Mouse (Mus musculus): Measurements from ENCODE around the gene Shcbp1. TPM values are rescaled to one million over a fixed set of nuclear protein-coding genes. Genes with fewer than 3 reads are reported as not detected.
"Not testable (repeated sequence)": the region's sequence is repeated elsewhere in the genome, so short reads cannot be mapped to it uniquely, and the experiment has no call there.

Gene Shcbp1
- 1 to 10 TPM in 1 of 2 experiments, under 1 TPM in 1; 0.50 to 1.2 TPM for total RNA-seq (2021)

DNA sequence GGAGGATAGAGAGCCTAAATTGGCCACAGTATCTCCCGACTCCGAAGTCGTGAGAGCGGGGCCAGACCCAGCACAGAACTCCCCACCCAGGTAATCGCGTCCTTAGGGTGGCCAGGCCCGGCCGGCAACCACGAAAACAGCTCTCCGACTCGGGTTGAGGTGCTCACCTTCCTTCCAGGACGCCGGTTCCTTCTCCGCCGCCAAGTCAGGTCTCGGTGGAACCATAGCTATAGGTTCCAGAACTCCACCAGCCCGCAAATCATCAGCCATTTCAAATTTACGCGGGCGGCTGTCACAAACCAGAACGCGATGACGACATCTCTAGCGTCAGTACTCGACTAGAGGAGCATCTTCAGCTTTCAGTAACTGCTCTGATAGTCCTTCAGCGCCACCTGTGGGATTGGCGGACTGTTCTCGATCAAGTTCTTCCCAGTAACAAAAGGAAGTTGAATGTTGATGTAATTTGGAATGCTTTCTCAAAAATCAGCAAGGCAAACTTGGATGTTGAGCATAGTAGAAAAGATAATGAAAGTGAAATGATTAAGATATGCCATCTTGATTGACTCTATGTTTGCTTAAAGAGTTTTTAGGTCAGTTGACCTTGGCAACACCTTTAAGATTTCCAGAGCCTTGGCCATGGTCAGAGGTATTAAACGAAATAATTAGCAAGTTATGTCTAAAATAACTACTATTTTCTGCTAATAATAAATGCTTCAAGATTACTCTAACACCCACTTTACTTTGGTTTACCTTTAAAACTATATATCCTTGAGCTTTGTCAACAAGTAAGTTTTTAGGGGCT, at the start of gene Shcbp1:
Gene Shcbp1 (minus strand): TSS at position 314 of the 802 bp plus-strand sequence.
- intact Hi-C loops (cut with DNase I), result loop anchor here (5.0 kb wide), 1 partner anchor 102 kb away; no protein-coding TSS in a partner anchor
- peak; percentile 89 to 96 for DNase-seq (ENCODE audit: low spot score in 2 of 2)

DNA sequence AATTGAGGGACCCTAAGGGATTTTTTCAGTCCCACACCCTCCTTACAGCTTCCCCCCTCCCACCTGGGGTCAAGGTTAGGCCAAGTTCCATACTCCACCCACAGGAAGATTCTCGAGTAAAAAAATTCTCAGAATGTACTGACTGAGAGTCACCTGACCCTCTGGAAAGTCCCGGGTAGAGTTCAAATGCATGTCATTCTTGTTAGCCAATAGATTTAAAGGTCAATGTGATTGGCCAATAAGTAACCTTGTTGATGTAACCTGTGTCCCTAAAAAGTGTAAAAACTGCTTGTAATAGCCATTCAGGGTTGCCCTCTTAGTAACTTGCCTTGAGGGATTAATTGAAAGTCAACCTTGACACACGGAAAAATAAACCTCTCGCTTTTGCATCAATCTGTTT, 29.5 kb upstream of the Shcbp1 start:
- no peak for DNase-seq (ENCODE audit: low spot score in 2 of 2)

DNA sequence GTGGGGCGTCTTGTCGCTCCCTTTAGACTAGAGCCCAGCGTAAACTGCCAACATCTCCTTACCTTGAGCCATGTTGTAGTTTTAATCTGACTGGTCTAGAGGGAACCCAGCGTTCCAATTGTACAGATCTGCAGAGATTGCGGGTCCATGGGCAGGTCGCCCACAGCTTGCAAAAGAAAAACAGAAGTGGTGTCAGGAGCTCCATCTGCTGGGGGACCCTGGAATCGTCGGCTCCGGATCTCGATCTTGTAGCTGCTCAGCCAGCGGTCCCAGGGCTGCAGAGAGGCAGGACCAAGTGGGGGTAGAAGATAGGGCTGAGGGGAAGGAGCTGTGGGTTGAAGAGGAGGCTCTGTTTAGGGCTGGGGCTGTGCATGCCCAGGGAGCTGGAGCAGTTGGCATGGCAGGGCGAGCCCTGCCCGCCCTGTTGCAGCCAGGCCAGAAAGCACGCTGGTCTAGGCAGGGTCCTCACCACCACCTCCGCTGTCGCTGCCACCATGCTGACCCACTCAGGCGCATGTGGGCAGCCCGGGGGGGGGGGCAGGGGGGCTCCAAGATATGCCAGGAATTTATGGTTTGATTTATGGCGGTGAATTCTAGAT, 21.3 kb upstream of the Shcbp1 start:
- DNase-seq (ENCODE audit: low spot score in 2 of 2), result peak; percentile 4 to 41
- intact Hi-C loops (cut with DNase I), result no loop called here

More for the DNA sequence above, 29.5 kb upstream of the Shcbp1 start:
- intact Hi-C loops (cut with DNase I), result no loop called here

DNA sequence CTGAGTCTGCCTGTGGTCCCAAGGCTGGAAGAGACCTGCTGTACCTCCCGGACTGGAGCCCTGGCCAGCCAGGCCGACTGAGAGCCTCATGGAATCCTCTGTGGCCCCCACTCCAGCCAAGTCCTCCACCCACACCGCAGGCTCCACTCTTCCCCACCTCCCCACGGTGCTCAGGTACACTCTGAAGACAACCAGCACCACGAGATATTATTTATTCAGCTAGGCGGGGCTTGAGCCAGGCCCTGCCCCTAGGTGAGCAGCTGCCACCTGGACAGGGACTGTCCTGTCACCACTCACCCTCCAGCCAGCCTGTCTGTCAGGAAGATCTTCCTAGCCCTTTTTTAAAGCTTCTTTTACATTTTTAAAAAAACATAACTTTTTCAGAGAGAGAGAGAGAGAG, 1.1 kb downstream of the Shcbp1 start:
- intact Hi-C loops (cut with DNase I), result loop anchor here (5.0 kb wide), 1 partner anchor 101 kb away; no protein-coding TSS in a partner anchor

DNA sequence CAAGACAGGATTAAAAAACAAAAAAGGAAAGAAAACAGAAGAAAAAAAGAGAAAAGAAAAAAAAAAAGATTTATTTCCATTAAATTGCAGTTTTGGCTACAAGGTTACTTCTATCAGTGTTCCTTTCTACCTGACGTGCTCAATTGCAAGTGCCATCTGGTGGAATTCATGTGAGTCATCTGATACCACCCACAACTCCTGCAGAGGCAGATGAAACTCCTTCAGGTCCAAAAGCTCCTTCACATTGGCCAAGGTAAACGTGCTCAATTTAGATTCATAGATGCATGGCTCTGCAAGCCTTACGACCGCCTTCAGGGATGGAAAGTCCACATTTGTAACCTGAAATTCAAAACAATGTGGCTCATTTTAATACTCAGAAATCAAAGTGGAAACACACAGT, 14.6 kb downstream of the Shcbp1 start:
- DNase-seq (ENCODE audit: low spot score in 2 of 2), result peak; percentile 27 to 87
- intact Hi-C loops (cut with DNase I), result no loop called here

More for the DNA sequence above, 1.1 kb downstream of the Shcbp1 start:
- no peak for DNase-seq (ENCODE audit: low spot score in 2 of 2)

DNA sequence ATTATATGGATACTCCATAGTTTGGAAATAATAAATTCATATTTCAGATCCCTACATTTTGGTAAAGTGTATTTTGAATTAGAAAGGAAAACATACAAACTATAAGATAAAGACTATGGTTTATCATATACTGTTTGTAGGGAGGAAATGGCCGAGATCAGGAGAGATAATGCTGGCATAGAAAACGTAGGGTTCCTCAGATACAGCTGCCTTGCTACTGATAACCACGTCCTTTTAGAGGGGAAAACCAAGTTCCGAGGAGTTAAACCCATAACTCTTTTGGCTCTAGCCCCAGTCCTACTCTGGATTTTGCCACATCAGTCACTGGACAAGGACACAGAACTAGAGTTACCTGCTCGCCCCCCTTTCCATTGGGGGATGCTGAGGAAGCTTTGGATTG, 26.3 kb downstream of the Shcbp1 start:
- intact Hi-C loops (cut with DNase I), result no loop called here
- no peak for DNase-seq (ENCODE audit: low spot score in 2 of 2)

DNA sequence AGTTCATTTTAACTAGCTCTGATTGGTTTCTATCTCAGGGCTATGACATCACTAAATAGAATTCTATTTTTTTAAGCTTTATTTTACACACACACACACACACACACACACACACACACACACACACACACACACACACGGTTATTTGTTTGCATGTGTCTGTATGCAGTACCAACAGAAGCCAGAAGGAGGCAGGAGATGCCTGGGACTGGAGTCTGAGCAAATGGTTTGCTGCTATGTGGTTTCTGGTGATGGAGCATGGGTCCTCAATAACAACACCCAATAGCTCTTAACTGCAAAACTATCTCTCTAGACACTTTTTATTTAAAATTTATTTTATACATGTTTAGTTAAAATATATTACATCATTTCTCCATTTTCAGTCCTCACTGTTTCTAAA, 48.4 kb downstream of the Shcbp1 start:
- intact Hi-C loops (cut with DNase I), result no loop called here
- no peak for DNase-seq (ENCODE audit: low spot score in 2 of 2)

DNA sequence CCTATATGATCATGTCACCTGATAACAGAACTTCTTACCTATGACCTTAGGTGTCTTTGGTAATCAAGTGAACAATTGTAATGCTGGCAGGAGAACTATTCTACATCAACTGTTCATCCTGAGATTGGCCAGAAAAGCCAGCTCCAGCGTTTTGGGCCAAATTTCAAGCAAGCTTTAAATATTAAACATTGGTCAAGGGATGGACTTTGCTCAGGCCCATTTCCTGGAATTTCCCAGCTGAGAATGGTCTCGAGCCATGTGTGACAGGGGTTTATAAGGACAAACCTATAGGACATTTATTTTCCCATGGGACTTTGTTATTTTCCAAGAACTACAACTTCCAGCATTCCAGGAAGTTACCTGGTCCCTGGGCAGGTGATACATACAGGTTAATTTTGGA, 63.8 kb downstream of the Shcbp1 start:
- DNase-seq (ENCODE audit: low spot score in 2 of 2), result no peak
- intact Hi-C loops (cut with DNase I), result no loop called here

DNA sequence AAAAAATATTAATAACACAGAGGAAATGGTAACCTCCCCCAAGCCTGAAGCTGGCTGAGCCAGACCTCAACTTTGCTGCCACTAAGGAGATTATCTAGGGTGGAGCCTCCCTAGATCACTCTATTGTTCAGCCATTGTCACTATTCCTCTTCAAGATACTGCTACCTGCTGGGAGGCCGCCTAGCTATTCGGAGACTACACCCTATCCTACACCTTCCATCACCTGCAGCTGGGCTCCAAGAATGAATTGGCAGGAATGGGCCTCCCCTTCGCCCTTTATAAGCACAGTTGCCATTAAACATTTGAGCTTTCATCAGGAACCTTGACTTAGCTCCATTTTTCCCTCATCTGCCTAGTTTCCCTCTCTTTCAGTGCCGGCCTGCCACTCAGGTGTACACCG, 71.0 kb downstream of the Shcbp1 start:
- intact Hi-C loops (cut with DNase I); DNase-seq (ENCODE audit: low spot score in 2 of 2): not testable (repeated sequence)

DNA sequence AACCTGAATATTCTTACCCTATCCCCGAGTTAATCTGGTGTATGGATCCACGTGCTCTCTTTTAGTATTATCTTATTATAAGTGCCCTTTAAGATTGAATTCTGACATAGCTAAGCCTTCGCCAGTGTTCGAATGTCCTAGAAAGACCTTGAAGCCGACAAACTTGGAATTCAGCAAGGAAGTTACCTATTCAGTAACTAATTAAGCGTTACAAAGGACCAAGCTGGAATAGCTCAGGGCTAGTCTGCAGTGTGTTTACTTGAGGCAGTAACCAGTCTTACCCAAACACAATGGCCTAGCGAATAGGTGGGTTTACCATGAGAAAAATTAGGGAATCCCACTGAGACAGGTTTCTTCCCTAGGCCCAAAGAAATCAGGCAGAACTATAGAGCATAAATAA, 71.5 kb downstream of the Shcbp1 start:
- DNase-seq (ENCODE audit: low spot score in 2 of 2); intact Hi-C loops (cut with DNase I): not testable (repeated sequence)

DNA sequence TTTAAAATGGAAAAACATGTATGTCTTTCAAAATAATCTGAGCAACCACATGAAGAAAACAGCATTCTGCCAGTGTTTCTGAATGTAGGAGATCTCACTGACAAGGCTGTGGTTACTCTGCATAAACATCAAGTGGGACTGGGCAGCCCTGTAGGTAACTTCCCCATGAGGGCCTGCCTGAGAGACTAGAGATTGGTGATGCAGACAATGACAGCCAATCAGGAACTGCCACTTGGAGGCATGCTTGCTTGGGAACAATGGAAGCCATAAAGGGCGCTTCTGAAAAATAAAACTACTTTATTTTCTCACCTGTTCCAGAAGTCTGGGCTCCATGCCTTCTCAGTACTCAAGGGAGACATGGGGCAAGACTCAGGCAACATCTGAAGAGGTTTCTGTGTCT, 87.7 kb downstream of the Shcbp1 start:
- intact Hi-C loops (cut with DNase I), result no loop called here
- no peak for DNase-seq (ENCODE audit: low spot score in 2 of 2)

Other genes starting within 250 kb of the Shcbp1 start
- gene Zfp958, start 166.4 kb downstream of the Shcbp1 start, total RNA-seq (2021), result 10 to 100 TPM; 13.0 to 14.4 TPM

Measured in left cerebral cortex, postnatal 25 days (tissue).